Mouse (Mus musculus) liver, embryonic 14.5 days (tissue): ENCODE measurements around the gene Tspyl4. TPM values are rescaled to one million over a fixed set of nuclear protein-coding genes. Genes with fewer than 3 reads are reported as not detected.
"Not testable (repeated sequence)": the region's sequence is repeated elsewhere in the genome, so short reads cannot be mapped to it uniquely, and the experiment has no call there.

Source experiments
- ATAC-seq: fragments of 200-750 bp; cut with Nextera tagmentation; 2 replicates; pipeline ENCODE4 v1.8.0; 2017; ENCODE audit warnings: moderate number of reproducible peaks, mild to moderate bottlenecking, moderate library complexity; ENCODE audit not compliant: insufficient read depth
- DNase-seq, 3 experiments: peaks; one replicate each; pipeline ENCODE4 v3.0.0-alpha.2; 2012 to 2013; ENCODE audit warnings: low read depth in 3 of 3, low spot score in 3 of 3
- H3K27ac ChIP-seq: fragments of 300-500 bp; sonication (generic); 2 replicates; pipeline ENCODE4 v1.5.1; 2014; ENCODE audit warnings: moderate library complexity, mild to moderate bottlenecking, control low read depth, inconsistent platforms
- H3K27me3 ChIP-seq: fragments of 300-500 bp; sonication (generic); 2 replicates; pipeline ENCODE4 v1.6.1; 2014; ENCODE audit warnings: mild to moderate bottlenecking, low read length, moderate library complexity; ENCODE audit not compliant: control insufficient read depth, insufficient read depth
- H3K36me3 ChIP-seq: fragments of 300-500 bp; sonication (generic); replicated peaks from 2 replicates; pipeline ENCODE4 v1.6.1; 2014; ENCODE audit warnings: low read depth; ENCODE audit not compliant: control insufficient read depth, insufficient read depth
- H3K4me1 ChIP-seq, 2 experiments: fragments of 200-500 bp in 1 of 2; fragments of 300-500 bp in 1 of 2; sonication (generic) in 1 of 2; replicated peaks; 2 replicates each; pipeline ENCODE4 v1.6.1; 2012 to 2014; ENCODE audit warnings: antibody characterized with exemption in 1 of 2, inconsistent platforms in 1 of 2, low read length in 1 of 2; ENCODE audit not compliant: control insufficient read depth in 2 of 2, insufficient read depth in 2 of 2
- H3K4me2 ChIP-seq: fragments of 300-500 bp; sonication (generic); 2 replicates; pipeline ENCODE4 v1.6.1; 2014; ENCODE audit warnings: low read depth, mild to moderate bottlenecking, control low read depth, moderate library complexity
- H3K4me3 ChIP-seq, 2 experiments: fragments of 200-500 bp in 1 of 2; fragments of 300-500 bp in 1 of 2; sonication (generic) in 1 of 2; 2 replicates each; pipeline ENCODE4 v1.5.1; 2012 to 2014; ENCODE audit warnings: low read depth in 2 of 2, low read length in 2 of 2, mild to moderate bottlenecking in 2 of 2, control low read depth in 1 of 2, inconsistent platforms in 1 of 2, moderate library complexity in 1 of 2; ENCODE audit not compliant: insufficient read depth in 1 of 2
- H3K9ac ChIP-seq: fragments of 300-500 bp; sonication (generic); replicated peaks from 2 replicates; pipeline ENCODE4 v1.6.1; 2014; ENCODE audit warnings: mild to moderate bottlenecking, control low read depth, moderate library complexity
- H3K9me3 ChIP-seq: fragments of 300-500 bp; sonication (generic); 2 replicates; pipeline ENCODE4 v1.6.1; 2016; ENCODE audit warnings: low read length, mixed read lengths; ENCODE audit not compliant: control insufficient read depth
- CTCF ChIP-seq: IDR thresholded peaks from 2 replicates; pipeline ENCODE4 v1.5.1; 2016; ENCODE audit warnings: antibody characterized with exemption, low read depth, control low read depth
- EP300 ChIP-seq: IDR thresholded peaks from 2 replicates; pipeline ENCODE4 v1.6.1; 2016; ENCODE audit warnings: antibody characterized with exemption, low read depth
- WGBS: fragments of 180-500 bp; shearing (Covaris S2); extraction: QIAGEN DNeasy Blood & Tissue Kit; methylation state at CpG from one replicate; pipeline ENCODE4 v1.1.7; 2014; ENCODE audit not compliant: insufficient replicate concordance; 5-methylcytosine and 5-hydroxymethylcytosine counted together
- polyA plus RNA-seq, 2 experiments: library from polyadenylated mRNA; depleted of rRNA in 1 of 2; stranded (reverse) in 1 of 2; unstranded in 1 of 2; fragments of >200 nt; fragmentation: Nextera tagmentation in 1 of 2; extraction: Ambion mirVana in 1 of 2; gene quantifications; 2 replicates each; pipeline versions ENCODE4 v1.2.1 to v1.2.3; 2012 to 2014

Gene Tspyl4
- polyA plus RNA-seq (2012; rRNA removed) (0.29 and 0.42 TPM in 2 replicates), polyA plus RNA-seq (2014; fragmentation: Nextera tagmentation; extraction: Ambion mirVana) (0.19 and 0.48 TPM in 2 replicates)

- Histone ChIP-seq H3K4me1 (0 out of 4 replicates have a peak, but pooled peaks cover 0 to 4% of the 10 kb centered on the region in 2 experiments), H3K4me2 (peak within 1 kb of the TSS; percentile 88), H3K9ac (peak within 1 kb of the TSS; percentile 25), H3K9me3 (no peaks in the 10 kb centered on the region), H3K27ac (no peak within 1 kb of the TSS), H3K27me3 (no peaks in the 10 kb centered on the region; the same call in none of the 2 replicates), H3K4me3 (peak within 1 kb of the TSS; percentile 61 to 75), H3K36me3 (no peaks in the 10 kb centered on the region)
- peak; percentile 76 to 79 (median 77) for DNase-seq
- TF ChIP-seq EP300 (no peak), CTCF (no peak)
- WGBS = under 1% methylated on average over 38 of the region's 38 CpGs
- ATAC-seq = peak; percentile 91
Observed at GRCm38 (mm10) chr10:34297299-34297979, at the start of gene Tspyl4. Tspyl4 (plus strand) TSS chr10:34297442.

- DNase-seq (no peak), ATAC-seq (no peak)
- Histone ChIP-seq H3K4me2 (no peak overlapping the region), H3K9ac (no peak overlapping the region), H3K27me3 (no peaks in the 10 kb centered on the region), H3K36me3 (no peaks in the 10 kb centered on the region), H3K9me3 (no peaks in the 10 kb centered on the region), H3K4me1 (peaks cover 0 to 11% of the 10 kb centered on the region in 2 experiments; a peak in 1 of 4 replicates), H3K4me3 (no peak overlapping the region), H3K27ac (no peak overlapping the region)
- no peak for TF ChIP-seq CTCF
- TF ChIP-seq EP300 = no peak
- WGBS = 47% methylated on average over 3 of the region's 3 CpGs
Observed at GRCm38 (mm10) chr10:34247757-34248156, 49.5 kb upstream of the Tspyl4 start.

GRCm38 (mm10) chr10:34249594-34249993 lies 47.6 kb upstream of the Tspyl4 start:
- Histone ChIP-seq H3K4me2 (no peak overlapping the region), H3K36me3 (no peaks in the 10 kb centered on the region), H3K27me3 (no peaks in the 10 kb centered on the region), H3K9me3 (no peaks in the 10 kb centered on the region), H3K9ac (no peak overlapping the region), H3K4me3 (no peak overlapping the region), H3K4me1 (peaks cover 0 to 11% of the 10 kb centered on the region in 2 experiments; a peak in 1 of 4 replicates), H3K27ac (no peak overlapping the region)
- DNase-seq (peak in 1 of 3 experiments; percentile 36), ATAC-seq (no peak)
- TF ChIP-seq EP300 (no peak), CTCF (no peak)
- WGBS = 12% methylated on average over 2 of the region's 2 CpGs

GRCm38 (mm10) chr10:34252833-34253232 lies 44.4 kb upstream of the Tspyl4 start:
- H3K27ac ChIP-seq, DNase-seq, H3K9ac ChIP-seq, H3K4me3 ChIP-seq, H3K4me2 ChIP-seq, ATAC-seq, H3K36me3 ChIP-seq, H3K4me1 ChIP-seq, H3K9me3 ChIP-seq, H3K27me3 ChIP-seq: not testable (repeated sequence)
- WGBS = 73% methylated on average over 9 of the region's 9 CpGs

- H3K36me3 ChIP-seq = no peaks in the 10 kb centered on the region
- DNase-seq = no peak
- H3K27ac ChIP-seq = no peak overlapping the region
- no peak overlapping the region for H3K4me3 ChIP-seq
- no peaks in the 10 kb centered on the region for H3K27me3 ChIP-seq
- H3K9ac ChIP-seq = no peak overlapping the region
- WGBS = 61% methylated on average over 4 of the region's 4 CpGs
- ATAC-seq = no peak
- no peak for TF ChIP-seq EP300
- no peak for TF ChIP-seq CTCF
- no peaks in the 10 kb centered on the region for H3K9me3 ChIP-seq
- no peak overlapping the region for H3K4me2 ChIP-seq
- H3K4me1 ChIP-seq = no peaks in the 10 kb centered on the region
Observed at GRCm38 (mm10) chr10:34265106-34265505, 32.1 kb upstream of the Tspyl4 start.
